Mouse (Mus musculus): ENCODE data around the gene Rab15. TPM values are rescaled to one million over a fixed set of nuclear protein-coding genes. Genes with fewer than 3 reads are reported as not detected.
"Not testable (repeated sequence)": the region's sequence is repeated elsewhere in the genome, so short reads cannot be mapped to it uniquely, and the experiment has no call there.

The Rab15 gene
- polyA plus RNA-seq (2016; fragmentation: Nextera tagmentation; extraction: Ambion mirVana) = 3.1 and 6.3 TPM in 2 replicates

GRCm38 (mm10) chr12:76822651-76823041, at the start of gene Rab15:
Rab15 (minus strand) TSS chr12:76822908.
- 2% methylated on average over 17 of the region's 17 CpGs for WGBS
- Histone ChIP-seq H3K36me3 (no peaks in the 10 kb centered on the region), H3K4me3 (peak within 1 kb of the TSS; percentile 82), H3K9me3 (no peaks in the 10 kb centered on the region), H3K27me3 (ENCODE audit: insufficient read depth, poor library complexity, severe bottlenecking) (peaks cover 88% of the 10 kb centered on the region), H3K27ac (peak within 1 kb of the TSS; percentile 84), H3K4me1 (peaks cover 23% of the 10 kb centered on the region)
- DNase-seq (ENCODE audit: low spot score) = no peak

- WGBS = 68% methylated on average over 7 of the region's 7 CpGs
- Histone ChIP-seq H3K27me3 (ENCODE audit: insufficient read depth, poor library complexity, severe bottlenecking) (no peaks in the 10 kb centered on the region), H3K4me1 (peaks cover 53% of the 10 kb centered on the region), H3K36me3 (peaks cover 3% of the 10 kb centered on the region; the same call in 1 of the 2 replicates), H3K9me3 (no peaks in the 10 kb centered on the region), H3K4me3 (no peak overlapping the region), H3K27ac (no peak overlapping the region)
- DNase-seq (ENCODE audit: low spot score) = no peak
These were observed 46.9 kb upstream of the Rab15 start for GRCm38 (mm10) chr12:76869561-76869960.

- Histone ChIP-seq H3K36me3 (no peaks in the 10 kb centered on the region), H3K27me3 (ENCODE audit: insufficient read depth, poor library complexity, severe bottlenecking) (no peaks in the 10 kb centered on the region), H3K4me1 (peaks cover 53% of the 10 kb centered on the region), H3K27ac (peak overlapping the region; percentile 36; the same call in 1 of the 2 replicates), H3K4me3 (no peak overlapping the region), H3K9me3 (no peaks in the 10 kb centered on the region)
- WGBS = 72% methylated on average over 14 of the region's 14 CpGs
- no peak for DNase-seq (ENCODE audit: low spot score)
These were observed 45.9 kb upstream of the Rab15 start for GRCm38 (mm10) chr12:76868463-76869198.

GRCm38 (mm10) chr12:76867586-76868280, 45.0 kb upstream of the Rab15 start:
- no peaks in the 10 kb centered on the region for H3K9me3 ChIP-seq
- DNase-seq (ENCODE audit: low spot score) = no peak
- no peaks in the 10 kb centered on the region for H3K27me3 ChIP-seq (ENCODE audit: insufficient read depth, poor library complexity, severe bottlenecking)
- H3K4me3 ChIP-seq = no peak overlapping the region
- WGBS = 52% methylated on average over 10 of the region's 10 CpGs
- H3K36me3 ChIP-seq = peaks cover 3% of the 10 kb centered on the region; the same call in 1 of the 2 replicates
- H3K4me1 ChIP-seq = peaks cover 46% of the 10 kb centered on the region
- H3K27ac ChIP-seq = peak overlapping the region; percentile 38; the same call in 1 of the 2 replicates

- H3K27me3 ChIP-seq (ENCODE audit: insufficient read depth, poor library complexity, severe bottlenecking) = no peaks in the 10 kb centered on the region
- H3K36me3 ChIP-seq = peaks cover 7% of the 10 kb centered on the region; the same call in 1 of the 2 replicates
- no peaks in the 10 kb centered on the region for H3K9me3 ChIP-seq
- no peak for DNase-seq (ENCODE audit: low spot score)
- 76% methylated on average over 13 of the region's 13 CpGs for WGBS
- H3K27ac ChIP-seq = no peak overlapping the region
- H3K4me1 ChIP-seq = peaks cover 42% of the 10 kb centered on the region
- no peak overlapping the region for H3K4me3 ChIP-seq
These were observed 42.6 kb upstream of the Rab15 start for GRCm38 (mm10) chr12:76865266-76865665.

- WGBS = 77% methylated on average over 11 of the region's 11 CpGs
- no peaks in the 10 kb centered on the region for H3K9me3 ChIP-seq
- DNase-seq (ENCODE audit: low spot score) = no peak
- H3K4me3 ChIP-seq = no peak overlapping the region
- peaks cover 7% of the 10 kb centered on the region; the same call in 1 of the 2 replicates for H3K36me3 ChIP-seq
- no peaks in the 10 kb centered on the region for H3K27me3 ChIP-seq (ENCODE audit: insufficient read depth, poor library complexity, severe bottlenecking)
- peaks cover 29% of the 10 kb centered on the region for H3K4me1 ChIP-seq
- no peak overlapping the region for H3K27ac ChIP-seq
These were observed 40.9 kb upstream of the Rab15 start for GRCm38 (mm10) chr12:76863651-76864050.

- WGBS = 90% methylated on average over 6 of the region's 6 CpGs
- H3K9me3 ChIP-seq; H3K27ac ChIP-seq; H3K4me1 ChIP-seq; H3K36me3 ChIP-seq; H3K27me3 ChIP-seq (ENCODE audit: insufficient read depth, poor library complexity, severe bottlenecking); H3K4me3 ChIP-seq; DNase-seq (ENCODE audit: low spot score): not testable (repeated sequence)
These were observed 36.1 kb upstream of the Rab15 start for GRCm38 (mm10) chr12:76858788-76859187.

GRCm38 (mm10) chr12:76857087-76857486, 34.4 kb upstream of the Rab15 start:
- WGBS = 86% methylated on average over 10 of the region's 10 CpGs
- no peaks in the 10 kb centered on the region for H3K9me3 ChIP-seq
- H3K4me3 ChIP-seq = no peak overlapping the region
- DNase-seq (ENCODE audit: low spot score) = no peak
- no peaks in the 10 kb centered on the region for H3K36me3 ChIP-seq
- no peak overlapping the region for H3K27ac ChIP-seq
- H3K4me1 ChIP-seq = peaks cover 18% of the 10 kb centered on the region
- H3K27me3 ChIP-seq (ENCODE audit: insufficient read depth, poor library complexity, severe bottlenecking) = no peaks in the 10 kb centered on the region

- no peak for DNase-seq (ENCODE audit: low spot score)
- WGBS = 88% methylated on average over 1 of the region's 1 CpGs
- H3K36me3 ChIP-seq = no peaks in the 10 kb centered on the region
- no peaks in the 10 kb centered on the region for H3K9me3 ChIP-seq
- H3K27me3 ChIP-seq (ENCODE audit: insufficient read depth, poor library complexity, severe bottlenecking) = no peaks in the 10 kb centered on the region
- H3K27ac ChIP-seq = peak overlapping the region; percentile 31; the same call in 1 of the 2 replicates
- H3K4me1 ChIP-seq = peaks cover 18% of the 10 kb centered on the region
- no peak overlapping the region for H3K4me3 ChIP-seq
These were observed 30.9 kb upstream of the Rab15 start for GRCm38 (mm10) chr12:76853378-76854142.

GRCm38 (mm10) chr12:76852419-76852818, 29.7 kb upstream of the Rab15 start:
- H3K27me3 ChIP-seq (ENCODE audit: insufficient read depth, poor library complexity, severe bottlenecking) = no peaks in the 10 kb centered on the region
- H3K36me3 ChIP-seq = no peaks in the 10 kb centered on the region
- H3K4me1 ChIP-seq = peaks cover 18% of the 10 kb centered on the region
- 91% methylated on average over 2 of the region's 2 CpGs for WGBS
- DNase-seq (ENCODE audit: low spot score) = no peak
- H3K4me3 ChIP-seq = no peak overlapping the region
- H3K9me3 ChIP-seq = no peaks in the 10 kb centered on the region
- no peak overlapping the region for H3K27ac ChIP-seq

GRCm38 (mm10) chr12:76844346-76845061, 21.8 kb upstream of the Rab15 start:
- Histone ChIP-seq H3K27me3 (ENCODE audit: insufficient read depth, poor library complexity, severe bottlenecking) (no peaks in the 10 kb centered on the region), H3K4me3 (no peak overlapping the region), H3K27ac (no peak overlapping the region), H3K4me1 (no peaks in the 10 kb centered on the region), H3K36me3 (peaks cover 4% of the 10 kb centered on the region; the same call in 1 of the 2 replicates), H3K9me3 (no peaks in the 10 kb centered on the region)
- WGBS = 82% methylated on average over 15 of the region's 15 CpGs
- no peak for DNase-seq (ENCODE audit: low spot score)

- WGBS = 47% methylated on average over 6 of the region's 6 CpGs
- Histone ChIP-seq H3K36me3 (no peaks in the 10 kb centered on the region), H3K9me3 (no peaks in the 10 kb centered on the region), H3K27me3 (ENCODE audit: insufficient read depth, poor library complexity, severe bottlenecking) (no peaks in the 10 kb centered on the region), H3K27ac (no peak overlapping the region), H3K4me3 (no peak overlapping the region), H3K4me1 (peaks cover 7% of the 10 kb centered on the region; the same call in 1 of the 2 replicates)
- no peak for DNase-seq (ENCODE audit: low spot score)
These were observed 17.4 kb upstream of the Rab15 start for GRCm38 (mm10) chr12:76840081-76840480.
